Mouse (Mus musculus) hematopoietic stem cell, adult 5-6 weeks (primary cell): ENCODE results near the gene Rrad. TPM values are rescaled to one million over a fixed set of nuclear protein-coding genes. Genes with fewer than 3 reads are reported as not detected.

Source experiments
- ATAC-seq, 2 experiments: fragments of 125-278 bp in 1 of 2; replicated peaks in 1 of 2; 2 replicates each; pipeline ENCODE4 v1.8.0; 2016 to 2017; ENCODE audit warnings: inconsistent platforms in 2 of 2, mild to moderate bottlenecking in 2 of 2, moderate number of reproducible peaks in 2 of 2, low read depth in 1 of 2, moderate TSS enrichment in 1 of 2; ENCODE audit not compliant: low FRiP score in 2 of 2, poor library complexity in 2 of 2, severe bottlenecking in 2 of 2, insufficient read depth in 1 of 2, low TSS enrichment in 1 of 2
- total RNA-seq: library from RNA; stranded (forward); fragments of 172-1452, 232-1000 nt; gene quantifications from 2 replicates; pipeline ENCODE4 v1.2.3, GENCODE M21; 2017

The Rrad gene
- total RNA-seq, 1 experiment from 2014 or later: 15.0 TPM

DNA sequence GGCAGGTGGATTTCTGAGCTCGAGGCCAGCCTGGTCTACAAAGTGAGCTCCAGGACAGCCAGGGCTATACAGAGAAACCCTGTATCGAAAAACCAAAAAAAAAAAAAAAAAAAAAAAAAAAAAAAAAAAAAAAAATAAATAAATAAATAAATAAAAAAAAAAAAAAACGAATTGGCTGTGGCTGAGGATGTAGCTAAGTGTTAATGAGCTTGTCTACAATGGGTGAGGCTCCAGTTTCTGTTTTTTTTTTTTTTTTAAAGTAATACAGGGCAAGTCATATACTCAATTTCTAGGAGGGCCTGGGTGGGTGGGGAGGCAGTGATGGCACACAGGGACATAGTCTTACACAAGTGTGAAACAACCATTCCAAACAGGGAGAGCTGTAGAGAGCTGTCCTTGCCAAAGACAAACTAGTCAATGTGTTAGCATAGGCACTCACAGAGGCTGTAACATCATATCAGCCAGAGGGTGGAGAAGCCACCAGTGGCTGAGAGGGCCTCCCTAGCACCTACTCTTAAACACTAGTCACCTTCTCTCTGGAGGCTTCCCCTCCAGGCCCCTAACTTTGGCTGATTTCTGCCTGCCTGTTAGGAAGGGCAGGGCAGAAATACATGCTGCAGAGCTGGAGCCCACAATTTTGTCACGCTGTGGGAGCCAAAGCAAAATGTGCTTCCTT, 3.9 kb downstream of the Rrad start:
- ATAC-seq: no peak

GRCm38 (mm10) chr8:104624161-104624560, 7.0 kb downstream of the Rrad start, which contains the start of gene Cdh16:
TSS of gene Cdh16 (minus strand) at chr8:104624396.
- no peak for ATAC-seq

- no peak for ATAC-seq
Measured at GRCm38 (mm10) chr8:104620765-104621164, 10.4 kb downstream of the Rrad start.

GRCm38 (mm10) chr8:104613119-104613518, 18.0 kb downstream of the Rrad start:
- ATAC-seq: no peak

GRCm38 (mm10) chr8:104611613-104612012, 19.5 kb downstream of the Rrad start:
- ATAC-seq: no peak

GRCm38 (mm10) chr8:104610185-104610766, 20.9 kb downstream of the Rrad start:
- ATAC-seq: no peak

DNA sequence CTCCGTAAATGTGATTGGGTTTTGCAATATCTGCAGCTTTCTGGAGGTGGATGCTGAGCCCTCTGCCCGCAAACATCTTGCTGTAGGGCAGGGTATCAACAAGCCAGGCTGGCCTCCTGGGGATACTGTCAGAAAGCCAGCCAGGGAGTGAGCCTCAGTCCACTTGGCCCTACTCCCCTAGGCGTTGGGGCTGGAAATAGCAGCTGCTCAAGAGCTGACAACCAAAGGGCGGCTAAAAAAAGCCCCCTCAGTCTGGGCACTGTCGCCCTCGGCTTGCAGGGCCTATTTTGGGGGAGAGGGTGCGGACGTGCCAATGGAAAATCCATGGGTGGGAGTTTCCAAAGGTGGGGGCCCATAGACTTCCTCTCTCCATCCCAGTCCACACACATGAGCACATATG, 21.9 kb downstream of the Rrad start:
- ATAC-seq: no peak

DNA sequence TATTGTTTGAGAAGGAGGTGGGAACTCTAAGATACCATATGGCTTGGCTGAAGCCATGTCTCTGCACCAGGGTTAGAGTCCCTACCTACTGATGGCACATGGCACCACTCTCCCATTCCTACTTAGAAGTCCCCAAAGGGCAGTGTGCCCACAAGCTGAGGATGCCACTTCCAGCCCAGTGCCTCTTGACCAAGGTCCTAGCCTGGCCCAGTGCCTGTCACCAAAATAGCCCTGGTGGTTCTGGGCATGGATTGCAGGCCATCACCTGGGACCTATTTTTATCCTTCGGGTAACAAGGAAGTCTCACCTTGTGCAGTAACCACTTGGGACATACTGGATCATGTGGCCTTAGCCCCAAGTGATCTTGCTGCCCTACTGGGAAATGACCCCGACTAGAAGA, 23.2 kb downstream of the Rrad start:
- ATAC-seq: no peak

- ATAC-seq: no peak
Measured at GRCm38 (mm10) chr8:104606329-104606728, 24.8 kb downstream of the Rrad start.

DNA sequence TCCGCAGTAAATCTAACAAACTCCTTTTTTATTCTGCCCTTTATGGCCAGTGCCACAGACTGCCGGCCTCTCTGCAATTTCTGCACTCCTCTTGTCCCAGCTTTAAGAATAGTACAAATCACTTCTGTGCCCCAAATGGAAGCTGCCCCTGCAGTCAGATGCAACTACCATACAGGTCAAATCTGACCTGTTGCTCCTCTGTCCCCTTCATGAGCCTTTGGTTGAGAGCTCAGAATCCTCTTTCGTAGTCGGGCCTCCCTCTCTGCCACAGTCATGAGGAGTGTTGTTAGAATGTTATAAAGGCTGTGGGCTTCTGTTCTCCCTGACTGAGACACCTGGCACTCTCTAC, 27.9 kb downstream of the Rrad start:
- no peak for ATAC-seq

- ATAC-seq: peak; percentile 98
Measured at GRCm38 (mm10) chr8:104602468-104603244, 28.5 kb downstream of the Rrad start.

- no peak for ATAC-seq
Measured at GRCm38 (mm10) chr8:104601941-104602371, 29.2 kb downstream of the Rrad start.

DNA sequence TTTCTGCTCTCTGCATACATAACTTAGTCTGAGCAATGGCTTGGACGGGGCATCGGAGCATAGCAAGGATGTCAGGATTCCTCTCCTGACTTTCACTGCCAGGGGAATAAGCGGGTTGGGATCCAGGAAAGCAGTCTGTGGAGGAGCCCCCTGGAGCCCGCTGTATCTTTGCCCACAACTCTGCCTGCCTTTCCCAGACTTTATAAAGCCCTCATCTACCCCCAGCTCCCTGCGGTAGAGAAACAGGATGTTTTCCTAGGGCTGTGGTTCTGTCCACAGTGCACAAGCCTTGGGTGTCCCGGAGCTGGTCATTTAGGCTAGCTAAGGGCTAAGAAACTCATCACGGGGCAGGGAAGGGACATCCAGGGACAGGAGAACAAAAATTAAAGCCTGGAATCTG, 29.7 kb downstream of the Rrad start:
- ATAC-seq: no peak

DNA sequence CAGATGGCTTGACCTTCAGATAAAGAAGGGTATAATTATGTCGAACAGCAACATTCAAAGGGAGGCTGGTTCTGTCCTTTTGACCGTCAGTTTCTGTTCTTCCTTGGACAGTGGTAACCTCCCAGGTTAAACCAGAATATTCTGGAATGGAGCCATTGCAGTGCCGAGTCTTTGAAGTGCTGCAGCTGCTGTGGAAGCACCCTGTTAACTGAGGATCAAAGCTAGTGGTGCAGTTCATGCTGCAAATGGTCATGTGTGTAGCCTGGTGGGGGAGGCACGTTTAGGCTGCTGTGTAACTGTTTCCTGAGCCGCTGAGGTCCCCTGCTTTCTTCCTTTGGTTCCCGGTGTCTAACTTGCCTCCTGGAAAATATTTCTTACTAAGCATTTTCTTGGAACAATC, 32.6 kb downstream of the Rrad start:
- no peak for ATAC-seq

DNA sequence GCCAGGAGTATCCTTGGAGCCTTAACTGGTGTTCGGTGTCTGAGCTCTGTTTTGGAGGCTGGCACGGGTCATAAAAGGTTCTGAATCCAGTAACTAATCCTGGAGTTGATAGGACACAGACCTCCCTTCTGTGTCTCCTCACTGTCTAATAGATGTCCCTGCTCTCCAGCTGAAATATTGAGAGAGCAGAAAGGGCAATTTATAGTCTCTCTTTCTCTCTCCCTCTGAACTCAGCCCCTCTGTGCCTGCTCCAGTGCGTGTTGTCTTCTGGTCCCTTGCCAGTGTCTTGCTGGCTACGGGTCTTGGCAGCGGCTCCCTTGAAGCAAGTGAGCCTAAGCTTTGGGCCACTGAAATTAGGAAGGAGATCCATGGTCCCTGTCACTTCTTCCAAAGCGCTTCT, 33.5 kb downstream of the Rrad start:
- no peak for ATAC-seq

GRCm38 (mm10) chr8:104595773-104596536, 35.2 kb downstream of the Rrad start:
- peak; percentile 55 to 61 for ATAC-seq

- ATAC-seq: no peak
Measured at GRCm38 (mm10) chr8:104594611-104595362, 36.3 kb downstream of the Rrad start.
